Mouse (Mus musculus) kidney, postnatal 4 days (tissue): ENCODE measurements around the gene Clec16a.

ENCODE experiments used
- DNase-seq, 2 experiments: peaks; one replicate each; pipeline ENCODE4 v3.0.0; 2021; ENCODE audit warnings: mixed read lengths in 2 of 2

Gene Clec16a

DNA sequence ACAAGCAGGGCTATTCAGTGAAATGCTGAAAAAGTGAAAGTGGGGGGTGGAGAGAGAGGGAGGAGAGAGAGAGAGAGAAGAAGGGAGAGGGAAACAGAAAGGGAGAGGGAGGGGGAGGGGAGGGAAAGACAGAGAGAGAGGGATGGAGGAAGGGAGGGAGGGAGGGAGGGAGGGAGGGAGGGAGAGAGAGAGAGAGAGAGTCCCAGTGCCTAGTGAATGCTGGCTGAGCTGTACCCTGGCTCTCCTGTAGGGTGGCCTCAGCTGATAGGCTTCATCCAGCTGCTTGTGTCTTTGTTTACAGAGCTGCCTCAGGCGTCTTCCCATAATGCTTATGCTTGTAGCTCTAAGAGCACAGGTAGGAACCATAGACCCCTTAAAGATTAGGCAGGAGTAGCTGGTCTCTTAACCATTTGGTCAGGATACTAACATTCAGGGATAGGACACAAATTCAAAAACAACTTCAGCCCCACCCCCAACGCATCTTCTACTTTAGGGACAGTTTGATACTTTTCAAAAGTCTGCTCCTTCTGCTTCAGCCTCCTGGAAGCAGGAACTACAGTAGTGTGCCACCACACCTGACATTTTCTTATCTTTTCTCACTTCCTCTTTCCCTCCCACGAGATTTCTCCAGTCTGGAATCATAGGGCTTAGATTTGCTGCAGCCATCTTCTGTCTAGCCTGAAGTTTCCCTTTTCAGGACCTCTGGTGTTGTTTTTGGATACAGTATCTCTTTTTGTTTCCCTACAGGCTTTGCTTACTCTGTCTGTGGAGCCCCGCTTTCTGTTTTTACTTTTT, 225.6 kb downstream of the Clec16a start:
- DNase-seq = peak in 1 of 2 experiments; percentile 40

DNA sequence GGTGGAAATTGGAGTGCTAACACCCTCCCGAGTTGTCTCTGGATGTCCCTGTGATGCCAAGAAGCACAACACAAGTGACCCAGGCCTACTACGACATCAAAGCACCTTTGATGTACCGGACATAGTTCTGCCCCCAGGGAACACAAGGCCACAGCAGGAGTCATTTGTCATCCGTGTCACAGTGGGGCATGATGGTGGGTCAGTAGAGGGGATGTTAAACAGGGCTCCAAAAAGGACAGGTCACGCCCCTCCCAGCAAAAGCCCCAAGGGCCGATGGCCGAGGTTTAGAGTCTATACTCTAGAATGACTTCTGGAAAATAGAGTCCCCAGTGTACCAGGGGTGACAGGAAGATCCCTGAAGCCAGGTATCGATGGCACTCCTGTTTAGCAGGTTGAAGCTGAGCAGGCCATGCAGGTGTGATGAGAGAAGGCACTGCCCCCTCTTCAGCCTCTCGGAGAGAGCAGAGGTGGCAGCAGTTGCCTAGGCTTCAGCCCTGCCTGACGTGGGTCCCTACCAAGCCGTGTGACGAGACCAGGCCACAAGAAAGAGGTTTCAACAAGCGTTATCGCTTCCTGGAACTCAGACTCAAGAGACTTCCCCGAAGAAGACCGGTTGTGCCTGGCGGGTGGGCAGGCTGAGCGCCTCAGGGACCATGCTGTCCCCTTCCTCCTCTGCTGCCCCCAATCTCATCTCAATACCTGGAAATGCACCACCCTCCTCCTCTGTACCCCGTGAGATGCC, 226.8 kb downstream of the Clec16a start:
- DNase-seq = no peak

DNA sequence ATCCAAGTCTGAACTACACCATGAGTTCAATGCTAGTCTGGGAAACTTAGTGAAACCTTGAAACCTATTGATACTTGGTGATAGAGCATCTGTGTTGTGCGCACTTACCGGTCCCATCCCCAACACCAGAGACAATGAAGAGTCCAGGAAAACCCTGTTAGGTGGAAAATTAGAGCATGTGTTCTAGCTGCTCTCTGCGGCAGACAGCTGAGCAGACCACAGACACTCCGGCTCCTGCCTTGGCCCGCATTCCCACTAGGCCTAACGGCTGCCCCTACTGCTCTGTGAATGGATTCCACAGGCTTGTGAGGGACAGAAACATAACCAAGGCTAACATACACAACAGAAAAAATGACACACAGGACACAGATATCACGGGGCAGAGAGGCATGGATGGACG, 228.4 kb downstream of the Clec16a start:
- no peak for DNase-seq

DNA sequence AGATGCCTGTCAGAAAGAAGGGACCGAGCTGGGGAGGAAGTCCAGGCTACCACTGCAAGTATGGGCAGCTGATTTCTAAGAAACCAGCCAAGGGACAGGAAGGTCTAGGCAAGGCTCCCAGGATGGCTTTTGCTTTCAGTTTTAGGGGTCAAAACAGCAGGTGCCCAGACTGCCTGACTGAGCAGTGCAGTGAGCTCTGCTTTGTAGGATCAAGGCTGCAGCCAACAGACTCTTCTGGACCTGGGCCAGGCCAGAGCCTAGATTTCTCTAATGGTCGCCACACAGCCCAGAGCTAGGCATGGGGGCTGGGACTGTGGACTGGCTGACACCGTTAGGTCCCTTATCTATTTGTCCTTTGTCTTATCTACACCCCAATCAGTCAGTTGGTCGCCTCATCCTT, 229.6 kb downstream of the Clec16a start:
- DNase-seq = no peak

GRCm38 (mm10) chr16:10776322-10776721, 231.2 kb downstream of the Clec16a start:
- DNase-seq = no peak

GRCm38 (mm10) chr16:10777579-10778160, 232.5 kb downstream of the Clec16a start:
- no peak for DNase-seq

GRCm38 (mm10) chr16:10780631-10781120, 235.5 kb downstream of the Clec16a start:
- no peak for DNase-seq

GRCm38 (mm10) chr16:10781862-10782371, 236.8 kb downstream of the Clec16a start:
- peak in 1 of 2 experiments; percentile 33 for DNase-seq

GRCm38 (mm10) chr16:10782377-10783151, 237.4 kb downstream of the Clec16a start:
- no peak for DNase-seq

GRCm38 (mm10) chr16:10783152-10783434, 238.0 kb downstream of the Clec16a start:
- no peak for DNase-seq

- no peak for DNase-seq
These were observed 238.3 kb downstream of the Clec16a start for GRCm38 (mm10) chr16:10783451-10783850.

GRCm38 (mm10) chr16:10783883-10784792, 239.0 kb downstream of the Clec16a start:
- DNase-seq = peak; percentile 64 to 78

DNA sequence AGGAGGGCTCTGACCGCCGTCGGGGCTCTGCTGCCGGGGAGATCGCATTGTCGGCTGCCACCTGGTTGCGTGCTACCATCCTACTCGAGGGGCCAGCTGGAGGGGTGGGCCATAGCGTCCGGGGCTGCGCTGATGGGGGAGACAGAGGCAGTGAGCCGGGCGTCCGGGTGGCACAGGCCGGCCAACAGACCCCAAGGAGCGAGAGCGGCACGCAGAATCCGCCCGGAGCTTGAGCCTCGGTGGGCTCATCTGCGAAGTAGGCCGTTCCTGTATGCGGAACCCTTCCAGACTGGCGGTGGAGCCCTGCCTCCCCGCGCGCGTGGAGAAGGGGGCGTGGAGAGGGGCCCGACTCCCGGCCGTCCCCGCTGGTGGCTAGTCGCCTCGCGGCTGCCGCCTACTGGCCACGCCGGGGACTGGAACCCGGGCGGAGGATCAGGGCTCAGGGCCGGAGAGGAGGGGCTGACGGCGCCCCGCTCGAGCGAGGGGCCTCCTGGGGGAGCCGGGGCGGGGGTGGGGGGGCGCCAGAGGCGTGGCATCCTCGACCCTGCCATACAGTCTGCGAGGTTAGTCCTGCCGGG, 239.7 kb downstream of the Clec16a start:
- peak; percentile 97 for DNase-seq

DNA sequence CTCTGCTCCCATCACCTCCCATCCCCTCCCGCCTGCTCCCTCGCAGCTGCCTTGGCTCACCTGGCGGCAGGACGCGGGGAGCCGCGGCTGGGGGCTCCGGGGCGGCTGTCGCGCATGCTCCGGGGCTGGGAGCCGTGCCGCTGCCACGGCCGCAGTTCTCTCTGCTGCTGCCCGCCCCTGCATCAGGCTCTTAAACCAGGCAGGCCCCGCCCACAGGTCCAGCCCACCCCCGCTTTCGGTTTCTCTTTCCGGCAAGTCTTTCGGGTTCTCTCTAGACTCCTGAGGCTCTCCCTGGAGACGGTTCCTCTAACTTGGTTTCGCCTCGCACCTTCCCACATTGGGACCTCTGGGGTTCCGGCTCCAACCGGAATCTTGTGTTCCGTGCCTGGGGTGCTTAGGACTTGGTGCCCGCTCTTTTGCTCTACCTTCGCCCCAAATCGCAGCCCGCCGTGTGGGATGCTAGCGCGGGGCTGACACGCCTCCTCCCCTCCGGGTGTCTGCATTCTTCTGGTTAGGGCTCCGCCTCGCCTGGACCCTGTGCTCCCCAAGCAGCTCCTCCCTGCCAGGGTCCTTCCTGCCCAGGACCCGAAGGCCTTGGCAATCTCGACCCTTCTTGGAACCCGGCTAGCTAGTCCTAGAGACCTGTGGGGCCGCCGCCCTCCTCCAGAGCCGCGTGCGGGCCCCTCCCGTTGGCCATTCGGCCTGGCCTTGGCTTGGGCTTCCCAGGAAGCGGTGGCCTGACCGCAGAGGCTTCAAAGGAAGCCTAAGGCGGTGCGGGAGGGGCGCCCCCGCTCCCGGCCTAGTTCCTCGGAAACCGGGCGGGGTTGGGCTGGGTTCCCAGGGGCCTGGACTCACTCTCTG, 240.5 kb downstream of the Clec16a start, which contains the start of gene Socs1:
Gene Socs1 (minus strand): TSS at position 166 of the 861 bp plus-strand sequence.
- peak; percentile 94 to 97 for DNase-seq

DNA sequence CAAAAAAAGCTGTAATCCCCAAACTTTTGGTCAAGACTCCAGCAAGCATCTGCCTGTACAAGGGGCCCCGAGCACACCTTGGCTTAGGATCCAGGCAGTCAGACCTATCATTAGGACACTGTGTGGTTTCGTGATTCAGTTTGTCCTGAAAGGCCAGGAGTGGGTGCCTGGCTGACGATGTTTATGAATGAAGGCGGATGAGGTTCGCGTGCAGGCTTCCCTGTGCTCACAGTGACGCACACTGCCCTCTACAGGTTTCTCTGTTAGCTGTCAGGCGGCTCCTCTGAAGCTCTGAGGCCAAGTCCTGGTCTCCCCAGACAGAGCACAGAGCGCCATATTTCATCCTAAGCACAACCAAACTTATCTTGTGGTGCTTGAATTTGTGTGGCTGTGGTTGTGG, 241.1 kb downstream of the Clec16a start:
- DNase-seq = peak; percentile 85 to 92

DNA sequence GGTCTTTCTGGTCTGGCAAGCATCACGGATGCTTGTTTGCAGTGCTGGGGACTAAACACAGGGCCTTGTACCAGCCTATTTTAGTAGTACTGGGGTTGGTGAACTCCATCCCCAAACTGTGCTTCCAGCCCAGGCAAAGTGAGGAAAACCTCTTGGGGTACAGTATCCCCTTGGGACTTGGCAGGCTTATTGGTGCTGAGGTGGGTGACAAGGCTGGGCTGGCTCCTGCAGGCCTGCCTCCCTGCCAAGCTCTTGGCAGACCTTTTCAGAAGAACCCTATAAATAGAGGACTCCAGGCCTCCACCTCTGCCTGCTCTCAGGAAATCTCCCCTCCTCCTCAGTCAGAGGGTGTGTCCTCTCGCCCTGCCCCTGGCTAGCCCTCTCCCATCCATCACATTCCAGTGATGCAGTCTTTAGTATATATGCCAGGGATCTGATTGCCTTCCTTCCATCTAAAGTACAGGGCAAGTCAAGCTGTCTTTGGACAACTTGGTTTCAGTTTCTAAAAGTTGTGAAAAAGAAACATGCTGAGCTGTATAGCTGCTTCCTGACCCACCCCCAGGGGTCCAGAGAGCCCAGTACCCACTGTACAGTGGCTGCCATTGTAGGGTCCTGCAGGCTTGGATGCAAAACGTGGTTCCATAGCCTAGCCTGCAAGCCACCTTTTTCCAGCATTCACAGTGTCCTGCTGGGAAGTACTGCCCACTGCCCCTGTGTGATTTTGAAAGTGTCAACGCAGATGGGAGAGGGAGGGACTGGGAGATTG, 241.8 kb downstream of the Clec16a start:
- no peak for DNase-seq

DNA sequence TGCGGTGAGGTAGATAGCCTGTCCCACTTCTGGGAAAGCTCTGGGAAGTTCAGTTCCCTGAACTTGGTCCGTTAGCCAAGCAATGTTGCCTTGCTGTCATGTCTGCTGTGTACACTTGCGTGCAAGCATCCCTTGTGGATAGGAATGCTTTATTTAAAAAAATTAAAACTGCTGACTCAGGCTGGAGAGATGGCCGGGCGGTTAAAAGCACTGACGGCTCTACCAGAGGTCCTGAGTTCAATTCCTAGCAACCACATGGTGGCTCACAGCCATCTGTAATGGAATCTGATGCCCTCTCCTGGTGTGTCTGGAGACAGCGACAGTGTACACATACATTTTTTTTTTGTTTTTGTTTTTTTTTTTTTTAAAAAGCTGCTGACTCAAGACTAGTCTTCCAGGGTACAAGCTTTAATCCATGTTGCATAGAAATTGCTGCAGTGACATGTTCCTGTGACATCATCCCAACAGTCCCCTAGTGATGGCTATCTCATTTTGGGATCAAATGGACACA, 242.5 kb downstream of the Clec16a start:
- no peak for DNase-seq

DNA sequence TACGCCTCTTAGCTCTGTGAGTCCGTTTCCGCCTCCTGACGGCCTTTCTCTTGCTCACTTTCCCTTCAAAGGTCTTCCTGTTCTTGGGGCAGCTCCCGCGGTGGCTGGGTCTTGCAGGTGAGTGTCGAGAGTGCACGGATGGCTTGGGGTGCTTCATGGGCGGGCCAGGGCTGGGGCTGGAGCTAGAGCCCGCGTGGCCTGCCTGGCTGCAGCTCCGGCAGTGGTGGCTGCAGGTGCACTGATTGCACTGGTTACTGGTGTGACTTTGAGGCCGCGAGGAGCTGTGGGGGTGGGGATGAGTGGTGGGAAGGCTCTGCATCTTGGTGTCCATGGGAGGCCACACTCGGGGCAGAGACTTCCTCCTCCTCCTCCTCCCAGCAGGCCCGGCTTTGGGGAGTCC, 243.1 kb downstream of the Clec16a start, which contains the start of gene Tnp2:
Gene Tnp2 (minus strand): TSS at position 390 of the 400 bp plus-strand sequence.
- peak in 1 of 2 experiments; percentile 28 for DNase-seq

- DNase-seq = no peak
These were observed 243.7 kb downstream of the Clec16a start for GRCm38 (mm10) chr16:10788866-10789265.
